Mouse (Mus musculus) testis, postnatal 14 days (tissue): ENCODE data around the gene Cd164l2.

Source experiments
- DNase-seq: peaks from one replicate; pipeline ENCODE4 v3.0.0; 2021; ENCODE audit warnings: low spot score

Cd164l2 gene

GRCm38 (mm10) chr4:133257798-133258408 is 46.0 kb downstream of the Cd164l2 start:
- DNase-seq = no peak

- DNase-seq = no peak
These were observed 49.9 kb downstream of the Cd164l2 start for GRCm38 (mm10) chr4:133261641-133262374.

- no peak for DNase-seq
These were observed 50.4 kb downstream of the Cd164l2 start for GRCm38 (mm10) chr4:133262375-133262765.

DNA sequence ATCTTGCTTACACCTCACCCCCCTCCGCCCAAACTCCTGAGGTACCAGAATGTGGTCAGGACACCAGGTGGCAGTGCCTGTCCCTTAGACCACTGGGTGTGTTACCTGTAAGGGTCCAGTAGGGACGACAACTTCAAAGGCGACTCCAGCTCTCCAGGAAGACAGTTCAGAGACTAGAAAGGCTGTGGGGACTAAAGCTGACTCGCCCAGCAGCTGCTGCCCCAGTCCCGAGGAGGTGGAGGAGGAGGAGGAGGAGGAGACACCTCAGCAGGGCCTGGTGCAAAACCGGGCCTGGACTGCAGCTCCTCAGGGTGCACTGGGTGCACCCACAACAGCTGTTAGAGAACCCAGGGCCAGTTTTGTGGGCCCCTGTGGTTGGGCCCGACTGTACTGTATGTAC is 51.0 kb downstream of the Cd164l2 start, which contains the start of gene Sytl1:
Gene Sytl1, minus strand, starts transcription at position 232 of the 400 bp plus-strand sequence.
- DNase-seq = no peak

DNA sequence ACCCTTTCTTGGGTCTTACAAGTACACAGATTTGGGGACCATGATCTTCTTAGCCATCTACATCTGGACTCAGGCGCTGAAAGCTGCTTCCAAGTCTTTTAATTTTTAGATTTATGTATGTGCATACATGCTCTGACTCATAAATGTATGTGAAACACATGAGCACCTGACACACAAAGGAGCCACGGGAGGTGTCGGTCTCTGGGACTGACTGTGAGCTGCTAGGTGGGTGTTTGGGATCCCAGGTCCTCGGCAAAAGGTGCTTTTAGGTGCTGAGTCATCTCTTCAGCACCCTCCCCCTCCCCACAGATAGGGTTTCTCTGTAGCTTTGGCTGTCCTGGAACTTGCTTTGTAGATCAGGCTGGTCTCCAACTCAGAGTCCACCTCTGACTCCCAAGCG is 51.8 kb downstream of the Cd164l2 start:
- DNase-seq = no peak

DNA sequence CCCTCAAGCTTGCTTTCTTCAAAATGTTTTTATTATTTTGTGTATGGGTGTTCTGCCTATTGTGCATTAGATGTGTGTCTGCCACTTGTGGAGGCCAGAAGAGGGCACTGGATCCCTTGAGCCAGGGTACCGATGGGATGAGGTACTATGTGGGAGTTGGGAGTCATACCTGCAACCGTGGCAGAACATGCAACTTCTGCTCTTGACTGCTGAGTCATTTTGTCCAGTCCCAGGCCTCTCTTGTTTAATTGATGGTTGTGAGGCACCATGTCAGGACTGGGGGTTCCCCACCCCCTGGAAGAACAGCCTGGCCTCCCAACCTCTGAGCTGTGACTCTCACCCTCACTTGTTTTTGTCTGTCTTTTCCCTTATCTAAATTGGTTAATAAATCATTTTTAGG is 52.6 kb downstream of the Cd164l2 start:
- no peak for DNase-seq

DNA sequence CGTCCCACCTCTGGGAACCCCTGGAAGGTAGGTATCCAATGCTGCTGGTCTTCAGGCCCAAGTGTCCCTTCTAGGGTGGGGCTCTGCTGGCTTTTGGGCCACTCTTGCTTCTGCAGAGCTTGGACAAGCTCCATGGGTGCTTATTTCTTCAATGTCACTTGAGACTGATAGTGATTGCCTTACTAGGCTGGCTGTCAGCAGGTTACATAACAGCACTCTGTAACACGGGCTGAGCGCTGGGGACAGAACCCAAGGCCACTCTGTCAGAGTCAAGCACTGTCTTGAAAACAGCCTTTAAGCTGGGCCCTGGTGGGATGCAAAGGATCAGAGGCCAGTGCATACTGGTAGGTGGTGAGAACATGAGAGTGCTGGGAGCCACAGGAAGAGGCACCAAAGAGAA is 53.4 kb downstream of the Cd164l2 start:
- DNase-seq = no peak

DNA sequence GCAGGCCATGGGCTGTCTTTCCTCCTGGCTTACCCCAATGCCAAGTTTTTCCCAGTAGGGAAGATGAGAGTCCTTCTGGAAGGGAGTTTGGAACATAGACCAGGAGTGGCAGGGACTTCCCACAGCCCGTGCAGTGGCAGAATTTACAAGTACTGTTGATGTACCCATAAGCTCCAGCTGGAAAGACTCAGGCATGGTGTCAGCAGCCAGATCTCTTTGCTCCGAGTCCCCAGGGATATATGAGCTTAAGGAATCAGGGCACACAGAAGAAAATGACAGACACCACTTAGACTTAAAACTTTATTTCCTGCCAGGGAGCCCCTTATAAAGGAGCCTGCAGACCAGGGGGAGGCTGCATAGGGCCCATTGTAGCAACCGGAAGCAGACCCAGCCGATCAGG is 53.8 kb downstream of the Cd164l2 start:
- DNase-seq = no peak

DNA sequence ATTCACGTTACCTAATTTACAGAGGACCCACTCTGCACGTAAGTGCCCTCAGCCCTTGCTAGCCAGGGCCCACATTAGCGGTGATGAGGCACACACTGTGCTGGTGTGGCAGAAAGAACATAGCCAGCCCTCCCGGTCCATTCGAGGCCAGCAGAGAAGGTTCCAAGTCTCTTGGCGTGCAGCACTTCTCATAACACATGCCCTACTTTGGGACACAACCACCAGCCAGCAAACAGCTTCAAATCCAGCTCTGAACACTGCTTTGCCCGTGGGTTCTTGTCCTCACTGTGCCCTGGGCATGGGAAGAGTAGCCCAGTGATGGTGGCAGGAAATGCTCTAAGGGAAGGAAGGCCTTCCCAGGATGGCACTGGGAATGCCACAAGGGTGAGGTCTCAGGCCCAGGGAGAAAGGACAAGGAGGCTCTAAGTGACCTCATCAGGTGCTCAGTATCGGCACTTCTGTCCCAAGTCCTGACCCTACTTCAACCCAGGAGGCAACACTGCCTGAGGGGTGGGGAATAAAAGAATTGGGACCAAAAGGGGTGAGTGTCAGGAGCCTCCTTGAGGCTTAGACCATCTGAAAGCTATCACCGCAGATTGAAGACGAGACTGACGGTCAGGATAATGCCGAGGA is 54.4 kb downstream of the Cd164l2 start:
- DNase-seq = no peak

DNA sequence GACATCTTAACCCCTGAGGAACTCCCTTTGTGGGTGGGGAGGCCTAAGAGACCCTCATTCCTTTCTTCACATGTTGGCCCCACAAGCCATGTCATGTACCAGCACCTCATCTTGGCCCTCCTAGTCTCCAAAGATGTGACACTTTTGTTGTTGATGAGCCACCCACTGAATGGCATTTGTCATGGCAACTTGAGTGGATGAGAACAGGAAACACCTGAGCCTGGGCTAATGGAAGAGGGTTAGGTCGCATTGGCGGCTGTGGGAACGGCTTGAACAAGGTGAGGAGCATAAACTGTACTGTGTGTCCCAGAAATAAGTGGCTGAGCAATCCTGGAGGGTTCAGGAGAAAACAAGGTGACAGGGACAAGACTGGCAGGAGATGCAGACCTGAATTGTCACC is 57.0 kb downstream of the Cd164l2 start:
- no peak for DNase-seq

DNA sequence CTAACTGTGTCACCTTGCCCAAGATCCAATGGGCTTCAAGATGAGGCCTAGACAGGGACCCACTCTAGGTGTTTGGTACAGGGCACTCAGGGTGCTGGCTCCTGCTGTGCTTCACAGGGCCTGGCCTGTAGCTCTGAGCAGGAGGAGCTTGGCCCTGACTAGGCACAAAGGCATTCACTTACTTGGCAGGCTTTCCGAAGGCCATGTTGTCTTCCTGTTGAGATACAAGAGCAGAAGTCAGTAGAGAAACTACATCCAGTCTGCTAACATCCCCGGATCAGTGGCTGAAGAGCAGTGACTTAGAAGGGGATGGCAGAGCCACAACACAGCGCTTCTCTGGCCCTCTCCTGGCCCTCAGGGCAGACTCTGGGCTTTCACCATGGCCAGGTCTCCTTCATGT is 57.7 kb downstream of the Cd164l2 start:
- DNase-seq = peak; percentile 46

DNA sequence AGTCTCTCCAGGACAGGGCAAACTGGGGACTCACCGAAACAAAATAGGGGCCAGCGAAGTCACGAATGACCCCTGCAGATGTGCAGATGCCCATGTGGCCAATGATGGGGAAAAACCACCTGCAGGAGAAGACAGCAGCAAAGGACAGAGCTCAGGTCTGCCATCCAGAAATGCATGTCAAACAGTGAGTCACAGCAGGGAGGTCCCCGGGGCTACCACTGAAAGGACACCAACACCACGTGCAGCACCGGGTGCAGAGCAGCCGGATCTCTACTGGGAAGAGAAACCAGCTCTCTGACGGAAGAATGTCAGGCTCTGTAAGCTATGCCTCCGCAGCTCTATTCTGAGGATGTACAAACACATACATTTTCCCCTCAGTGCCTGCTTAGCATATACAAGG is 59.0 kb downstream of the Cd164l2 start:
- DNase-seq = no peak
